Mouse (Mus musculus): Measurements from ENCODE around the gene Htr5a. TPM values are rescaled to one million over a fixed set of nuclear protein-coding genes. Genes with fewer than 3 reads are reported as not detected.

Gene Htr5a
- polyA plus RNA-seq, 1 experiment from 2014 or later, result not detected

DNA sequence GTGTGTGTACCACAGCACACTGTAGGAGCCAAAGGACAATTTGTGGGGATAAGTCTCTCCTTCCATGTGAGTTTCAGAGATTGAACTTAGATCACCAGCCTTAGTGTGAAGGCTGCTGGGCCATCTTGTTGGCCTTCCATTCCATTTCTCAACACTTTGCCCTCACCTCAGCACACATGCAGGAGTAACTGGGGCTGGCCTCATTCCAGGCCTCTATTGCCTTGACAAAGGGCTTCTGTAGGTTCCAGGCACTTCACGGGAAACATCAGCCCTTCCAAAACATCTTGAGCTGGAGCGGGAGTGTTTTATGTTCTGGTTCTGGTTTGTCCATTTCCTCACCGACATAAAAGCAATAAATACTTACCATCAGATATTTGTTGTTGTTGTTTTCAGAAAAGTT, 54.0 kb downstream of the Htr5a start:
- no peak overlapping the region for H3K9ac ChIP-seq
- no peak overlapping the region for H3K4me3 ChIP-seq (replicated peaks)
- no peak for ATAC-seq (ENCODE audit: insufficient read depth)
- WGBS (ENCODE audit: insufficient replicate concordance), result 56% methylated on average over 3 of the region's 3 CpGs
- H3K4me1 ChIP-seq (replicated peaks), result no peaks in the 10 kb centered on the region
- no peaks in the 10 kb centered on the region for H3K36me3 ChIP-seq (replicated peaks)
- no peaks in the 10 kb centered on the region for H3K9me3 ChIP-seq (replicated peaks)
- no peak overlapping the region for H3K27ac ChIP-seq (replicated peaks)
- no peaks in the 10 kb centered on the region for H3K27me3 ChIP-seq
- no peak overlapping the region for H3K4me2 ChIP-seq

- Histone ChIP-seq H3K27ac (replicated peaks) (no peak overlapping the region), H3K4me3 (replicated peaks) (no peak overlapping the region), H3K27me3 (no peaks in the 10 kb centered on the region), H3K9ac (no peak overlapping the region), H3K4me1 (replicated peaks) (no peaks in the 10 kb centered on the region), H3K36me3 (replicated peaks) (no peaks in the 10 kb centered on the region), H3K9me3 (replicated peaks) (no peaks in the 10 kb centered on the region), H3K4me2 (no peak overlapping the region)
- 56% methylated on average over 2 of the region's 2 CpGs for WGBS (ENCODE audit: insufficient replicate concordance)
- ATAC-seq (ENCODE audit: insufficient read depth), result no peak
Observed at GRCm38 (mm10) chr5:27899756-27900155, 57.8 kb downstream of the Htr5a start.

DNA sequence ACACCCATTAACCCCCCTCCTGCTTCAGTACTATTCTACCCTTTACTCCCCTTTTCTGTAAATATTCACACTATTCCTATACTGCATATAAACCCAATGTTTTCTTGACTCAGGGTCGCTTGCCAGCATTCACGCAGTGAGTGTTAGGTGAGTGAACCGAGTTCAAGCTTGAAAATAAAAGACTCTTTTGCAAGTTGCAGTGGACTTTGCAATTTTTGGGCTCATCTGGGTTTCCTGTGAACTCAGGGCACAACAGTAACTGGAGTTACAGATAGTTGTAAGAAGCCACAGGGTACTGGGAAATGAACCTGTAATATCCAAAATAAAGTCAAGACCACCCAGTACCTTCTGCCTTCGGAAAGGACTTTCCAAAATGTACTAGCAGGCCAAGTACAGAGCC, 58.2 kb downstream of the Htr5a start:
- H3K27me3 ChIP-seq, result no peaks in the 10 kb centered on the region
- no peaks in the 10 kb centered on the region for H3K36me3 ChIP-seq (replicated peaks)
- H3K9me3 ChIP-seq (replicated peaks), result no peaks in the 10 kb centered on the region
- no peak overlapping the region for H3K4me2 ChIP-seq
- no peaks in the 10 kb centered on the region for H3K4me1 ChIP-seq (replicated peaks)
- H3K4me3 ChIP-seq (replicated peaks), result no peak overlapping the region
- H3K9ac ChIP-seq, result no peak overlapping the region
- no peak overlapping the region for H3K27ac ChIP-seq (replicated peaks)
- WGBS (ENCODE audit: insufficient replicate concordance), result 58% methylated on average over 4 of the region's 4 CpGs
- no peak for ATAC-seq (ENCODE audit: insufficient read depth)

Other genes starting within 250 kb of the Htr5a start
- 18.5 and 19.8 TPM in 2 replicates for gene Paxip1, start 50.5 kb upstream of the Htr5a start, polyA plus RNA-seq (2015; fragmentation: Nextera tagmentation; extraction: Ambion mirVana)
- gene Insig1, start 229.2 kb downstream of the Htr5a start, polyA plus RNA-seq (2015; fragmentation: Nextera tagmentation; extraction: Ambion mirVana), result 62.2 and 67.6 TPM in 2 replicates